Mouse (Mus musculus): ENCODE results near the gene Srcin1. TPM values are rescaled to one million over a fixed set of nuclear protein-coding genes. Genes with fewer than 3 reads are reported as not detected.

Srcin1 gene
- polyA plus RNA-seq, 1 experiment from 2014 or later, result 3.2 TPM

DNA sequence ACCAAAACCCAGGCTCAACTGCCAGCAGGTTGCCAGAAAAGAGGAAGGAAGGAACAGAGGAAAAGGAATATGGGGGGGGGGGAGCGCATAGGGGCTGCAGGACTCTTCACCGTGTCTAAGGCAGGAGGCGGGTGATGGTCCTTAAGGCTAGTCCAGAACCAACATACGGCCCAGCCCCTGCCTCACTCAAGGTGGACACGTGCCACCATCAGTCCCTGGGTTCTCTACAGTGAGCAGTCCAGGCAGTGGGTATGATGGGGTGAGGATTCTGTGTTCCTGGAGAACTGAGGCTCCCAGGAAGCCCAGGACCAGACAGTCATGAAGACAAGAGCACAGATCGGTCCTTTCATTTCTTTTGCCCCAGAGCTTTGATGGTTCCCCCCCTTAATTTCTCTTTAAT, 45.9 kb downstream of the Srcin1 start:
- no peaks in the 10 kb centered on the region for H3K9me3 ChIP-seq (ENCODE audit: control insufficient read depth, low read length)
- DNase-seq (ENCODE audit: low spot score), result no peak
- H3K4me1 ChIP-seq (replicated peaks; ENCODE audit: control insufficient read depth, insufficient read depth, low read length), result peaks cover 11% of the 10 kb centered on the region
- no peak overlapping the region for H3K4me3 ChIP-seq (ENCODE audit: low read depth, low read length)
- no peak overlapping the region for H3K4me2 ChIP-seq (ENCODE audit: low read depth, low read length, severe bottlenecking)
- H3K27ac ChIP-seq (ENCODE audit: low read depth, low read length), result no peak overlapping the region
- no peak for ATAC-seq (replicated peaks; ENCODE audit: low FRiP score)
- no peaks in the 10 kb centered on the region for H3K36me3 ChIP-seq (ENCODE audit: control insufficient read depth, insufficient read depth, low read length)
- 90% methylated on average over 6 of the region's 6 CpGs for WGBS
- no peak overlapping the region for H3K9ac ChIP-seq (ENCODE audit: low read length)
- H3K27me3 ChIP-seq (ENCODE audit: control insufficient read depth, insufficient read depth, low read length), result peaks cover 31% of the 10 kb centered on the region

DNA sequence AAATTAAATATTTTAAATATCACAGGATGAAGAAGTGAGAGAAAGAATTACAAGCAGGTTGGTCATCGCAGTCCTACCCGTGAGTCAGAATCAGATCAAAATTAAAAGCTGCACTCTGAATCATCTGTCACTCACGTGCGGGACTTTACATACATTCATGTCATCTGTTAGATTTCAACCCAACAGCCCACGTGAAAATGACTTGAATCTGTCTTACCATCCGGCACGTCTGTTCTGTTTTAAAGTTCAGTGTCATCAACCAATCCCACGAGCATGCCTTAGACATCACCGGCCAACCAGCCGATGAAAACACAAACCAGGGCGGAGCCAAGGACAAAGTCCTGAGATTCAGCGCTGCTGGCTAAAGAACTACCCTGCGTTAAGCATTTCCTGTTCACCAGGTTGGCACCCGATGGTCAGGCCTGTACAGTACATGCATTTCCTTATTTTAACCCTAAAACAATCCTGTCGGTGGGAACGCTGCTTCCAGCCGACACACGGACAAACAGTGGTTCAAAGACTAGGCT, 47.6 kb downstream of the Srcin1 start:
- no peak overlapping the region for H3K9ac ChIP-seq (ENCODE audit: low read length)
- H3K4me1 ChIP-seq (replicated peaks; ENCODE audit: control insufficient read depth, insufficient read depth, low read length), result peaks cover 12% of the 10 kb centered on the region
- H3K27me3 ChIP-seq (ENCODE audit: control insufficient read depth, insufficient read depth, low read length), result peaks cover 14% of the 10 kb centered on the region
- H3K4me2 ChIP-seq (ENCODE audit: low read depth, low read length, severe bottlenecking), result no peak overlapping the region
- ATAC-seq (replicated peaks; ENCODE audit: low FRiP score) (no peak), DNase-seq (ENCODE audit: low spot score) (no peak)
- WGBS, result 82% methylated on average over 18 of the region's 18 CpGs
- no peaks in the 10 kb centered on the region for H3K9me3 ChIP-seq (ENCODE audit: control insufficient read depth, low read length)
- no peaks in the 10 kb centered on the region for H3K36me3 ChIP-seq (ENCODE audit: control insufficient read depth, insufficient read depth, low read length)
- H3K27ac ChIP-seq (ENCODE audit: low read depth, low read length), result no peak overlapping the region
- H3K4me3 ChIP-seq (ENCODE audit: low read depth, low read length), result no peak overlapping the region

DNA sequence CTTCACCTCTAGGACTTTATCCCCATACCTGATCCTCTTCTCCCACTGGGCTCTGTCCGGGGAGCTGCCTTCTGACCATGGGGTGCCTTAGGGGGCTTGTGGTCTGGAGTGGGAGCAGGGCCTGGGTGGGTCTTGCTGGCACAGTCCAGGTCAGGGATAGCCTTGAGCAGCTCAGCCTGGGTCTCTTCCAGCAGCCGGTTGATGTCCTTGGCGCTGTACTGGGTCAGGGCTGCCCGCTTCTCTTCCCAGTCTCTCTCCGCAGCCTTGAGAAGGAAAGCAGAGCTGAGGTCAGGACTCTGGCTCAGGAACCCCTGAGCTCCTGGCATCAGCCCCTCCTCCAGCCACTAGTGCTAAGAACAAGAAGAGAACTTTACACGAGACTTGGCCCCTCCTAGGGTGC, 50.7 kb downstream of the Srcin1 start:
- H3K27me3 ChIP-seq (ENCODE audit: control insufficient read depth, insufficient read depth, low read length), result no peaks in the 10 kb centered on the region; the same call in 1 of the 2 replicates
- ATAC-seq (replicated peaks; ENCODE audit: low FRiP score) (no peak), DNase-seq (ENCODE audit: low spot score) (no peak)
- no peak overlapping the region for H3K27ac ChIP-seq (ENCODE audit: low read depth, low read length)
- 90% methylated on average over 6 of the region's 6 CpGs for WGBS
- H3K4me2 ChIP-seq (ENCODE audit: low read depth, low read length, severe bottlenecking), result no peak overlapping the region
- no peaks in the 10 kb centered on the region; the same call in 1 of the 2 replicates for H3K36me3 ChIP-seq (ENCODE audit: control insufficient read depth, insufficient read depth, low read length)
- no peak overlapping the region for H3K9ac ChIP-seq (ENCODE audit: low read length)
- H3K9me3 ChIP-seq (ENCODE audit: control insufficient read depth, low read length), result no peaks in the 10 kb centered on the region
- peaks cover 7% of the 10 kb centered on the region for H3K4me1 ChIP-seq (replicated peaks; ENCODE audit: control insufficient read depth, insufficient read depth, low read length)
- H3K4me3 ChIP-seq (ENCODE audit: low read depth, low read length), result no peak overlapping the region

DNA sequence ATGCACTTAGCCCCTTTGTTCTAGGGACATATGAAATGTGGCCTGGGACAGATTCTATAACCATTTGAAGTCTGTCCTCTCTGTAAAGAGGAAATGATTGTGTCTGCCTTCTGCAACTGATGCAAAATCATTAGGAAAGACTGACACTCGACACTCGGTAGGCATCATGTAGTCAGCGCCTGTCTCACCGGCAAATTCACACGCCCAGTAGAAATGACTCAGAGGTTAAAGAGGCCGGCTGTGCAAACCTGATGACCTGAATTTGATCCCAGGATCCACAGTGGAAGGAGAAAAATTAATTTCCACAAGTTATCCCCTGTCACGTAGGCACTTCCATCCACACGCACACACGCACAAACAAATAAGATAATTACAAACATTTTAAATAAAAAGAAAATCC, 51.7 kb downstream of the Srcin1 start:
- 68% methylated on average over 9 of the region's 9 CpGs for WGBS
- Histone ChIP-seq H3K4me2 (ENCODE audit: low read depth, low read length, severe bottlenecking) (no peak overlapping the region), H3K4me3 (ENCODE audit: low read depth, low read length) (no peak overlapping the region), H3K9me3 (ENCODE audit: control insufficient read depth, low read length) (no peaks in the 10 kb centered on the region), H3K27ac (ENCODE audit: low read depth, low read length) (peak overlapping the region; percentile 59), H3K9ac (ENCODE audit: low read length) (peak overlapping the region; percentile 8; the same call in 1 of the 2 replicates), H3K36me3 (ENCODE audit: control insufficient read depth, insufficient read depth, low read length) (no peaks in the 10 kb centered on the region; the same call in 1 of the 2 replicates), H3K4me1 (replicated peaks; ENCODE audit: control insufficient read depth, insufficient read depth, low read length) (peaks cover 7% of the 10 kb centered on the region), H3K27me3 (ENCODE audit: control insufficient read depth, insufficient read depth, low read length) (no peaks in the 10 kb centered on the region; the same call in 1 of the 2 replicates)
- no peak for DNase-seq (ENCODE audit: low spot score)
- ATAC-seq (replicated peaks; ENCODE audit: low FRiP score), result no peak

DNA sequence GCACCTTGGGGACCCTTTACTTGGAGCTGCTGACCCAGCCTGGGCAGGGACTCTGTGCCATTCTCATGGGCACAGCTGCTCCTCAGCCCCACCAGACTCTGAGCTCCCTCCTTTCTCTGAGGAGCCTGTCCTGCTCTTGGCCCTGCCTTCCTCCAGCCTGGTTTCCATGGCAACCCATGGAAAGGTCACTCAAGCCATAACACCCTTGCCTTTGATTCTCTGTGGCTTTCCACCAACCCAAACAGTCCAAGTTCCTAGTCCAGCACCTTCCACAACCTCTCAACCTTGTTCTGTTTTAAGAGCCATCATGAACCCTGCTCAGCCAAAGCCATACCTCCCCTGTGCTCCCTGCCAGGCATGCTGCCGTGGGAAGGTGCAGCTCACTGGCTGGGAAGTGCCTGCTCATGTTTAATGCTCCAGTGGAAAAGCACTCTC, 52.1 kb downstream of the Srcin1 start:
- ATAC-seq (replicated peaks; ENCODE audit: low FRiP score) (0 out of 2 replicates have a peak, but pooled peaks have one; percentile 24), DNase-seq (ENCODE audit: low spot score) (no peak)
- Histone ChIP-seq H3K4me2 (ENCODE audit: low read depth, low read length, severe bottlenecking) (no peak overlapping the region), H3K4me1 (replicated peaks; ENCODE audit: control insufficient read depth, insufficient read depth, low read length) (peaks cover 7% of the 10 kb centered on the region), H3K4me3 (ENCODE audit: low read depth, low read length) (no peak overlapping the region), H3K27me3 (ENCODE audit: control insufficient read depth, insufficient read depth, low read length) (no peaks in the 10 kb centered on the region; the same call in 1 of the 2 replicates), H3K9ac (ENCODE audit: low read length) (peak overlapping the region; percentile 8; the same call in 1 of the 2 replicates), H3K9me3 (ENCODE audit: control insufficient read depth, low read length) (no peaks in the 10 kb centered on the region), H3K27ac (ENCODE audit: low read depth, low read length) (peak overlapping the region; percentile 59), H3K36me3 (ENCODE audit: control insufficient read depth, insufficient read depth, low read length) (no peaks in the 10 kb centered on the region; the same call in 1 of the 2 replicates)
- 13% methylated on average over 1 of the region's 1 CpGs for WGBS

DNA sequence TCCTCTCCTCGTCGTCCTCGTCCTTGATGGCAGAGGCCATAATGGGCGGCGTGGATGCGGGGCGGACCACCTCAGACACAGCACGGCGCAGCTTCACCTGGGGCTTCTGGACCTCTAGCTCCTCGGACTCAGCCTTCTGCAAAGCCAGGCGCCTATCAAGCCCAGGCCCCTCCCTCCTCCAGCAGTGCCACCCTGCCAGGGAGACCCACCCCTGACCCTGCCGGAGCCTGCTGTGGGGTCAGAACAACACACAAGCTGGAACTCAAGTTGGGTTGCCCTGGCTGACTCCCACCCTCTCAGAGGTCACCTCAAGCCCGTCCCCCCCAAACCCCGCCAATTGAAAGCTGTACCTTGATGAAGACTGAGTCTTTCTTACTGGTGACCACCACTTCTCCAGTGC, 52.9 kb downstream of the Srcin1 start:
- H3K4me3 ChIP-seq (ENCODE audit: low read depth, low read length), result no peak overlapping the region
- DNase-seq (ENCODE audit: low spot score) (no peak), ATAC-seq (replicated peaks; ENCODE audit: low FRiP score) (no peak)
- WGBS, result 90% methylated on average over 14 of the region's 14 CpGs
- no peak overlapping the region for H3K4me2 ChIP-seq (ENCODE audit: low read depth, low read length, severe bottlenecking)
- no peaks in the 10 kb centered on the region; the same call in 1 of the 2 replicates for H3K27me3 ChIP-seq (ENCODE audit: control insufficient read depth, insufficient read depth, low read length)
- no peaks in the 10 kb centered on the region for H3K9me3 ChIP-seq (ENCODE audit: control insufficient read depth, low read length)
- no peak overlapping the region for H3K27ac ChIP-seq (ENCODE audit: low read depth, low read length)
- H3K9ac ChIP-seq (ENCODE audit: low read length), result 0 out of 2 replicates have a peak overlapping the region, but pooled peaks have one; percentile 17
- H3K36me3 ChIP-seq (ENCODE audit: control insufficient read depth, insufficient read depth, low read length), result no peaks in the 10 kb centered on the region; the same call in 1 of the 2 replicates
- peaks cover 7% of the 10 kb centered on the region for H3K4me1 ChIP-seq (replicated peaks; ENCODE audit: control insufficient read depth, insufficient read depth, low read length)

DNA sequence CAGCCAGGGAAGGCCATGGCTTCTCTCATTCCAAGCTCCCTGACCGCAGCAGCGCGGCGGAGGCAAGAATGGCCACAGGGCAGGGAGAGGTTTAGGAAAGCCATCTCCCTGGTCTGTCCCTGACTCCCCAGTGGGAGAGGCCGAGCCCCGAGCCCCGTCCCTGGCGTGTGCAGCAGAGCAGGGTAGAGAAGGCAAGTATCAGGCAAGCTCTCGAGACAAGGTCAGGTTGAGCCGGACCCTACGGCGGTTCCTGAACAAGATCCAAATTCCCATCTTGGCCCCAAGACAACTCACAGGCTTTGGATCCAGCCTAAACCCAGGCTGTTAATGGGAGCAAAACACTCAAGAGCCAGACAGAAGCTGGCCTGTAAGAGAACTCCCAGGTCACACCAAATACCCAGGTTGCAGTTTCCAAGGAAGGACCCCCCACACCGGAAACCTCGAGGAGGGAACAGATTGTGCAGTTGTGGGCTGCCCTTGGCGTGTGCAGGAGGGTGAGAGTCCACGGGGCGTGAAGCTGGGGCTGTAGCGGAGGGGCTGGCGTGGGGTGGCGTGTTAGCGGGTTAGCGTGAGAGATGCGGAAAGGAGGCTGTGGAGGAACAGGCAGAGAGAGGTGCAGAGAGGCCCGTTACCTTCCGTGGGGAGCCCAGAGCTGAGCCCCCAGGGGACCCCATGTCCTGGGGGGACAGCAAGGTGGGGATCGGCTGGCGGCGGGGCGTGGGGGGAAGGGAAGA, 54.1 kb downstream of the Srcin1 start:
- Histone ChIP-seq H3K4me1 (replicated peaks; ENCODE audit: control insufficient read depth, insufficient read depth, low read length) (peaks cover 7% of the 10 kb centered on the region), H3K4me2 (ENCODE audit: low read depth, low read length, severe bottlenecking) (no peak overlapping the region), H3K27ac (ENCODE audit: low read depth, low read length) (no peak overlapping the region), H3K27me3 (ENCODE audit: control insufficient read depth, insufficient read depth, low read length) (no peaks in the 10 kb centered on the region; the same call in 1 of the 2 replicates), H3K9ac (ENCODE audit: low read length) (no peak overlapping the region), H3K36me3 (ENCODE audit: control insufficient read depth, insufficient read depth, low read length) (no peaks in the 10 kb centered on the region; the same call in 1 of the 2 replicates), H3K4me3 (ENCODE audit: low read depth, low read length) (no peak overlapping the region), H3K9me3 (ENCODE audit: control insufficient read depth, low read length) (no peaks in the 10 kb centered on the region)
- DNase-seq (ENCODE audit: low spot score), result no peak
- no peak for ATAC-seq (replicated peaks; ENCODE audit: low FRiP score)
- whole genome bisulfite sequencing, result 89% methylated on average over 29 of the region's 29 CpGs

DNA sequence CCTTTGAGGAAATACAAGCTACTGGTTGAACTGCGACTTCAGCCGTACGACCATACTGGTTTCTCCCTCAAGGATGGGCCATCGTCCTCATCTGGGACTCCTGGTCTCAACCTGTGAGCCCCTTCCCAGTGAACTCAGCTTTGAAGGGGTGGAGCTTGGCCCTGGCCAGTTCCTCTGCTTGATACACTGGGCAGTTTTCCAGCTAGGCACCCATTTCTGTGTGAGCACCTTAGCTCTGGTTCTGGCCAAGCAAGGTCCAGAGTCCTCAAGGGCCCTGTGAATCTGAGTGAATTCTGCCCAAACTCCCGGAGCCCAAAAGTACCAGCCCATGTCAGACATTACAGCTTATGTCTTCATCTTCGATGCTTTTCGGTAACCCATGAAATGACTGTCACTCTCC, 55.4 kb downstream of the Srcin1 start:
- Histone ChIP-seq H3K9ac (ENCODE audit: low read length) (no peak overlapping the region), H3K9me3 (ENCODE audit: control insufficient read depth, low read length) (no peaks in the 10 kb centered on the region), H3K27ac (ENCODE audit: low read depth, low read length) (no peak overlapping the region), H3K4me1 (replicated peaks; ENCODE audit: control insufficient read depth, insufficient read depth, low read length) (peaks cover 7% of the 10 kb centered on the region), H3K4me2 (ENCODE audit: low read depth, low read length, severe bottlenecking) (no peak overlapping the region), H3K27me3 (ENCODE audit: control insufficient read depth, insufficient read depth, low read length) (no peaks in the 10 kb centered on the region; the same call in 1 of the 2 replicates), H3K4me3 (ENCODE audit: low read depth, low read length) (no peak overlapping the region), H3K36me3 (ENCODE audit: control insufficient read depth, insufficient read depth, low read length) (no peaks in the 10 kb centered on the region; the same call in 1 of the 2 replicates)
- DNase-seq (ENCODE audit: low spot score) (no peak), ATAC-seq (replicated peaks; ENCODE audit: low FRiP score) (no peak)
- 95% methylated on average over 7 of the region's 7 CpGs for WGBS

Measured in forebrain, embryonic 11.5 days (tissue).